Mouse (Mus musculus) spleen, postnatal 4 days (tissue): ENCODE results near the gene Odf2.

Source experiments
- DNase-seq, 2 experiments: peaks; one replicate each; pipeline ENCODE4 v3.0.0; 2022; ENCODE audit warnings: low spot score in 2 of 2

The Odf2 gene

DNA sequence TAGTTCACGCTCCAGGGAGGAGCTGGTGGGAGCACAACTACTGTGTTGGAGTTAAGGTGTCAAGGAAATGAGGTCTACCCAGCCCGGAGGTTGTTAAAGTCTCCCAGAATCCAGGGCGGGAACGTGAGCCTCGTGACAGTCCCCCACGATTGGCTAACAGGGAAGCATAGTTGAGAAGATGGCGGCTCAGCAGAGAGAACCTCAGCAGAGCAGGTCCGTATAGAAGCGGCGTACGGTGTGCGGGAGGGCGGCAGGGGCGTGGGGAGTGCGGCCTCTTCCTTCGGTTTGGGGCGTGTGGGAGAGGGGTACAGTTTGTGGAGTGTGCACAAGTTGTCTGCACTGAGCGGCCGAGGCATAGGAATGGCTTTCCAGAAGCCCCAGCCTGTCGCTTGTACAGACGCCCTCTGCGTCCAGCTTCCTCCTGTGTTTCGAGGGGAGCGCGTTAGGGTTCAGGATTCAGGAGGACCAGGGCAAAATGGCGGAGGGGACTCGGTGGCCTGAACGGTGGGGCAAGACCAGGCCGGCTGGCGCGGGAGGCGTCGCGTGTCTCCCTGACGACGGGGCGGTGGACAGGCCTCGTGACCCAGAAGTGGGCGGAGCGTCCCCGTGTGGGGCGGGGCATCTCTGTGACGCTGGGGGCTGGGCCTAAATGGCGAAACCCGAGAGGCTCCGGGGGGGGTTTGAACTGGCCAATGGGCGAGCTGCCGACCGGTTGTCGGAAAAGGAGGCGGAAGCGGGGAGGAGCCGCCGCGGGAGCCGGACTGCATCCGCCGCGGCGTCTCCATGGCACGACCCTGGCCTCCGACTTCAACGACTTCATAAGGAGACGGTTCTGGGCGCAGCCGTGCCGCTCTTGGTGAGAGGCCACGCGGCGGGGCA is at the start of gene Odf2:
Gene Odf2 (plus strand): TSS at position 156 of the 879 bp plus-strand sequence.
- DNase-seq, result peak; percentile 100

- no peak for DNase-seq
Measured at GRCm38 (mm10) chr2:29839460-29839859, 49.6 kb upstream of the Odf2 start.

DNA sequence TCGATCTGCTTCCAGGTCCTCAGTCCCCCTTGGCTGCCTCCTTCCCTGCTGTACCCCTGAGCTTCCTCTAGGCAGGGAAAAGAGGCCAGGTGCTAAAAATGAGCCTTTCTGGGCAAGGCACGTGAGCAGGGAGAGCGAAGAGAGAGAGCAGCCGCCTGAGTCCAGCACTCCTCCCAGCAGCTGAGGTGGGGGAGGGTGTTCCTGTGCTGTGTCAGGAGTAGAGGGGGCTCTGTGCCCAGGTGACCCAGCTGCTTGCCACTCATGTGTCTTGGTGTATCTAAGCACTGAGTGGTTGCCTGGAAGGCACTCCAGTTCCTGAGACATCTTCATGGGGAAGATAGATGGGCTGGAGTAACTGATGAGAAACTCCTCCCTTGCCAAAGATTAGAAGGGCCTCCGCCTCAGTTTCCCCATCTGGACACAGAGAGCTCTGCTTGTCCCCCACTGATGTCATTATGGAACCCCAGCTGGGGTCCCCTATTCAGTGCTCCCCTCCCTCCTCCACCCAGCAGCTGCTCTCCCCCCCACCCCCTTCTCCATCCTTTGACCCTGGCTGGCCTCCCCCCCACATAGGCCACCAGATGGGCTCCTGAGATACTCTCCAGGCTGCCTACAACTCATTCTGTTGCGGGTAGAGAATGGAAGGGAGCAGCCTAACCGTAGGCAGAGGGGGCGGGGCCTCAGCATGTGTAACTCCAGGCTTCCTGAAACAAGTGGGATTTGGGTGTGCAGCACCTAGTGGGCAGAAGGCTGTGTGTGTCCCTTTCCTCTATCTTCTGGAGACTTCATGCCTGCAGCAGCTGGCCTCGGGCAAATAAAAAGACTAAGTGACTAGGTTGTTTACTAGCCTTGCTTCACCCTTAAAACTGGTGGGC is 45.6 kb upstream of the Odf2 start:
- DNase-seq, result no peak

- no peak for DNase-seq
Measured at GRCm38 (mm10) chr2:29844115-29844514, 44.9 kb upstream of the Odf2 start.

DNA sequence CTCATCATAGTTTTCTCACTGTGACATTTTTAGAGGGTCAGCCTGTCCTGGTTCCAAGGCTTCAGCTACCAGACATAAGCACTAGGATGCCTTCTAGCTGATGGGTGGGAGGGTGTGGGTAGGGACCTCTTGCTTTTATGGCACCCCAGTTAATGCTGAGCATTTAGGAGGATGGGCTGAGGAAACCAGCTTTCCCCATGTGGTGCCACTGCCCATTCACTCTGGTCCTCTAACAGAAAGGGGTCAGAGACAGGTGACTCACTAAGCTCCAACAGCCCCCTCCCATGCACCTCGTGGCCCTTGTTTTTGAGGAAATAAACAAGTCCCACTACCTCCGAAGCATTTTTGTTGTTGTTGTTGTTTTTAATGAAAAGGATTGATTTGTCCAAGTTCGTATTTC is 44.4 kb upstream of the Odf2 start:
- no peak for DNase-seq

- no peak for DNase-seq
Measured at GRCm38 (mm10) chr2:29845636-29846035, 43.4 kb upstream of the Odf2 start.

DNA sequence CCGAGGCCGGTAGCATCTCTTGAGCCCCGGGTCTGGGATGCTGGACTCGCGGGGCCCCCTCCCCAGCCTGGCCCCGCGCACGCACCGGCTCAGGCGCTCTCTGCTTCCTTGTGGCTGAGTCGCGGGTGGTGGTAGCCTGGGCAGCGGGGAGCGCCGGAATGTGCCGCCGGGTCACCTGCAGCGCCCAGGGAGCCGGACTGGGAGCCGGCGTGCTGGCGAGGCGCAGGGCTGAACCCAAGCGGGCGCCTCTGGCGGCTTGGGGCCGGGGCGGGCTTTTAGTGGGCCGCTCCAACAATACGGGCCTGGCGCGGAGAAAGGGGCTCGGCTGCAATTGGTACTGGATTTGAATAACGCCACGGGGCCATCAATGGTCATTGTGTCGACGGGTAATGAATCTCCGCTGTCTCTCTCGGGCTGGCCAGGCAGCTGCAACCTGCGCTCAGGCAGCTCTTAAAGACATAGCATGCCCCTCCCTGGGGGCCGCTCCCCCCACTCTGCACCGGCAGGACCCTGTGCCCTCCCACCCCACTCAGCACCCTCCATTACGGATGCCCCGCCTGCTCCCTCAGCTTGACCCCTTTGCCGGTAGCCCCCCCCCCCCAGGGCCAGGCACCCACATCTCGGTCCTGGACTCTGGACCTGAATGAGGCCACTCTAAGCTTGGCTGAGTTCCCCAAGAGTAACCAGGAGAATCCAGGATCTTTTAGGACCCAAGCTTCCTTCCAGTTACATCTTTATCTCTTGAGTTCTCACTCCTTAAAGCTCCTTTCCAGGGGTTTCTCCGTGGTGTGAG is 42.8 kb upstream of the Odf2 start:
- DNase-seq, result no peak

- DNase-seq, result no peak
Measured at GRCm38 (mm10) chr2:29846911-29847310, 42.1 kb upstream of the Odf2 start.

DNA sequence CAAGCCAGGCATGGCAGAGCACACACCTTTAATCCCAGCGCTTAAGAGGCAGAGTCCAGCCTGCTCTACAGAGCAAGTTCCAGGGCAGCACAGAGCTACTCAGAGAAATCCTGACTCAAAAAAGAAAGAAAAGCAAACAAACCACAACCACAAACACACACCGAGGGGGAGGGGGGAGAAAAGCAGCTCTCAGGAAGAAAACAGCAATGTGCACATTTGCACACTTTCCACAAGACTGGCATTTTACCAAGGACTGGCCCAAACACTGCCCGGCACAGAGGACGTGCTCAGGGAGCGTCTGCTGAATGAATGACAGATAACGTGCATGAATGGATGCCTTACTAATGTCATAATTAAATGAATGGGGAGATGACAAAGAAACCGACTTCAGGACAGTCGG is 40.0 kb upstream of the Odf2 start:
- no peak for DNase-seq

GRCm38 (mm10) chr2:29849841-29850480 is 39.1 kb upstream of the Odf2 start:
- DNase-seq, result no peak

DNA sequence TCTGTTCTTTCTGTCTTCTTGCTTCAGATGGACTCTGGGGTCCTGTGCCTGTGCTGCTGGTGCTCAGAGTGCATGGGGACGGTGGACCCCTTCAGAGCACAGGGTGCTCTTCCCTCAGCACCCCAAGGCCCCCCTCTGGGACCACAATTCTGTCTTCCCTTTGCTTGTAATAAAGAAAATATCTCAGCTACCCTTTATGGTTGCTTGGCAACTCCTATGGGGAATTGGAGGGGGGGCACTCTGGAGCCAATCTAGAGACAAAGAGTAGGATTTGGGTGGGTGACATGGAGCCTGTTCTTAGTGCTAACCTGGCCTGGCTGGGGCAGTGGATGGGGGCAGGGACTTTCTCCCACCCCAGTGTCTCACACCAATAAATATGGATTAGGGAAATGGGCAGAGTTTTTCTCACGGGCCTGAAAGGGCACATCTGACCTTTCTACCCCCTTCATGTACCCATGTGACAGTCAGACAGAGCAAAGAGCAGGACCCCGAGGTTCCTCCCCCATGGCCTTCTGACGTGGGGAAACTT is 36.0 kb upstream of the Odf2 start:
- no peak for DNase-seq

- DNase-seq, result no peak
Measured at GRCm38 (mm10) chr2:29853736-29854135, 35.3 kb upstream of the Odf2 start.

GRCm38 (mm10) chr2:29855585-29856210 is 33.3 kb upstream of the Odf2 start:
- no peak for DNase-seq

- no peak for DNase-seq
Measured at GRCm38 (mm10) chr2:29856451-29857260, 32.4 kb upstream of the Odf2 start.

DNA sequence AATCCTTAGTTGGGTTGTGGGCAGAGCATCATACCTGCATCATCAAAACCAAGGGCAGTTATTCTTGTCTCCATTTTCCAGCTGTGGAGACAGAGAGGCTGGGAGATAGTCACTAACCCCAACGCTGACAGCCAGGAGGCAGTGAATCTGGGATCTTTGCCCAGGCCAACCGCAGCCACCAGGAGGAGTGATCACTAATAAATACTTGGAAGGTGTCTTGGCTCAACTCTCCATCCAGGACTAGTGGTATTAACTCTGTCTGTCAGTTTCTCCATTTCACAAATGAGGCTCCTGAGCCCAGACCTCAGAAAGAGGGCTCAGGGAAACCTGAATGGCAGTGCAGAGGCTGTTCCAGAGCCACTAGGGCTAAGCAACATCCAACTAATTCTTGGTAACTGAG is 31.7 kb upstream of the Odf2 start:
- DNase-seq, result no peak

GRCm38 (mm10) chr2:29857967-29858366 is 31.1 kb upstream of the Odf2 start:
- no peak for DNase-seq

DNA sequence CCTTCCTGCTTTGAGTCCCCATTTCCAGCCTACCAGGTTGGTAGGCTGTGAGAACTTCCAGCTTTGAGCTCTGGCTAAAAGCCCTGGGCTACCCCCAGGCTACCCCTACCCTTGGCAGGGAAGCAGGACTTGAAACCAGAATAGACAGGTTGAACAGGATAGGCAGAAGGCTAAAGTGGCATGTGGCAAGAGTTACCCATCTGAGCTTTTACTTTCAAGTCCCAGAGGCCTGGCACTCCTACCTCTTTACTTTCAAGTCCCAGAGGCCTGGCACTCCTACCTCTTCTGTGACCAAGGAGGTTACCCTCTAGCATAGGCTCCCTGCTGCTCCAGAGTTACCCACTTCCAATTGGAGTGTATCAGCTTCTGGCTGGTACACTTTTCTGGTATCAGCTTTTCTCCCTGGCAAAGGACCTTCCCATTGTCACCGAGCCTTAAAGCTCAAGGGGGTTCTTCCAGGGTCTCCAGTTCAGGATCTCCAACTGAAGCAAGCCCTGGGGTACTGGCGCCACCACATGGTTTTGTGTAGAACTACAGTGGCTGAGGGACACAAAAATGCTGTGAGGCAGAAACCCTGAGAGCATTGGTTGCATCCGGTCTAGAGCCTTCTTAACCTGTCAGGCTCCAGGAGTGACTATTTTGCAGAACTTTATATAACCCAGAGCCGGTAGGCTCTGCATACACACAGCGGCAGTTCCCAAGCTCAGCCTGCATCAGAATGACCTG is 30.1 kb upstream of the Odf2 start:
- peak in 1 of 2 experiments; percentile 35 for DNase-seq

DNA sequence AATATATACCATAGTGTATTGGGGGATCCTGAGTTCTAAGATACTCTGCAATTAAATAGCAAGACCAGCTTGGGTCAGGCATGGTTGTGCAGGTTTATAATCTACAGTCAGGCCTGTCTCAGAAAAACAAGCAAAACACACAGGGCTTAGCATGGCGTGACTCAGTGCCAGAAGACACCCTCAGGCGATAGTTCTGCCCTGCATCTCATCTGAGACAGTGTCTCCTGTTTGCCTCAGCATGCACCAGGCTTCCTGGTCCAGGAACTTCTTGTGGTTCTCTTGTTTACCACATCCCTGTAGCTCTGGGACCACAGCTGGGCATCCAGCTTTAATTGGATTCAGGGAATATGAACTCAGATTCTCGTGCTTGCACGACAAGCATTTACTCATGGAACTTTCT is 23.9 kb upstream of the Odf2 start:
- DNase-seq, result no peak
